Mouse (Mus musculus): ENCODE data around the gene Ncstn.

- TF ChIP-seq CTCF (IDR thresholded peaks at IDR 0.05; ENCODE audit: borderline replicate concordance, insufficient read depth, low read length) (no peak), POLR2A (IDR thresholded peaks at IDR 0.05; ENCODE audit: low read depth, low read length) (no peak)
Observed at GRCm38 (mm10) chr1:172070227-172070626, 12.4 kb downstream of the Ncstn start.
